In the genomic region with DNA sequence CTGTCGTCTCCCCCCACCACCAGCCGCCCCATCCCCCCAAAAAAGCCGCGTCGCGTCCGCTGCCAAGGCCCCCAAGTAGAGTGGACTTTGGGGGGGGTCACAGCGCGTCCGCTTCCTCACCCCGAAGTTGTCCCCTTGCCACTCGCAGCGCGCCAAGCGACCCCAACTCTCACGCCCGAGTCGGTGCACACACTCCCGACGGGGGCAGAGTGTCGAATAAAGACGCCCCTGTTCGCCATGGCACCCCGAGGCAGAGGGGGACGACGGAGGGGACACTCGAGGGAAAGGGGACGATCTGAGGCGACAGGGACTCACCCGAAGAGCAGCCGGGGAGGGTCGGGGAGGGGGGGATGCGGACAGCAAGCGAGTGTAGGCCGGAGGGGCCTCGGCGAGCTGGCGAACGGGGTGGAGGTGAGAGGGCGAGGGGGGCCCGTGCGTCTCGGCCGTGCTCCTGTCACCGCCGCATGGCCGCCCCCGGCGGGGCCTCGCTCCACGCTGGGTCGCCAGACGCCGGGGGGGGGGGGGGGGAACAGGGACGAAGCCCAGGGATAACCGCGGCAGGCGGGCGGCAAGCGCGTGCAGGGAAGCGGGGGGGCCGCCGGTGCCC, we compare ENCODE assay signal across 8 mouse cellular contexts. TPM values are rescaled to one million over a fixed set of nuclear protein-coding genes. Genes with fewer than 3 reads are reported as not detected.
DNase-seq lines count a peak whose midpoint lies in the region; ATAC-seq and TF ChIP-seq lines count a peak whose summit lies in the region.

No protein-coding gene starts in this region.

- no peaks in the 10 kb centered on the region for H3K9me3 ChIP-seq in liver, embryonic 14.5 days (ENCODE audit: control insufficient read depth, low read length)
- no peaks in the 10 kb centered on the region for H3K9me3 ChIP-seq in neural tube, embryonic 15.5 days (replicated peaks)

- no peak for TF ChIP-seq EP300 in liver, embryonic 14.5 days (IDR thresholded peaks at IDR 0.05; ENCODE audit: low read depth)

- H3K4me2 ChIP-seq in liver, embryonic 14.5 days (ENCODE audit: low read depth), result peak overlapping the region; percentile 82
- peak overlapping the region; percentile 66 for H3K4me2 ChIP-seq in neural tube, embryonic 15.5 days

- WGBS in liver, embryonic 14.5 days (ENCODE audit: insufficient replicate concordance), result under 1% methylated on average over 50 of the region's 64 CpGs
- WGBS in neural tube, embryonic 15.5 days, result under 1% methylated on average over 42 of the region's 64 CpGs

- peak; percentile 32 for ATAC-seq in liver, embryonic 14.5 days (ENCODE audit: insufficient read depth)
- peak; percentile 71 for ATAC-seq in neural tube, embryonic 15.5 days (ENCODE audit: low FRiP score)
- ATAC-seq in megakaryocyte progenitor cell, adult 5-6 weeks (replicated peaks; ENCODE audit: poor library complexity), result no peak; the same call in 1 of the 2 replicates

- no peak for TF ChIP-seq CTCF in liver, embryonic 14.5 days (IDR thresholded peaks at IDR 0.05; ENCODE audit: low read depth)

- peak; percentile 67 for DNase-seq in embryo, embryonic 10 days (ENCODE audit: low spot score)
- DNase-seq in embryo, embryonic 10.5 days (ENCODE audit: low spot score), result no peak
- DNase-seq in CD4-positive, CD25-positive, alpha-beta regulatory T cell, adult 2 months (ENCODE audit: low read depth, low spot score), result peak; percentile 77
- DNase-seq in embryo, embryonic 11.5 days (ENCODE audit: low read depth, low spot score), result peak; percentile 46
- DNase-seq in heart, postnatal 4 days, result peak; percentile 68
- DNase-seq in liver, embryonic 14.5 days (ENCODE audit: low read depth in 3 of 3, low spot score in 3 of 3), result peak in 2 of 3 experiments; percentile 20 to 42

- H3K36me3 ChIP-seq in liver, embryonic 14.5 days (replicated peaks; ENCODE audit: control insufficient read depth, insufficient read depth, low read depth), result peaks cover 19% of the 10 kb centered on the region
- H3K36me3 ChIP-seq in neural tube, embryonic 15.5 days, result peaks cover 24% of the 10 kb centered on the region

- peak overlapping the region; percentile 93 for H3K9ac ChIP-seq in liver, embryonic 14.5 days (replicated peaks)
- peak overlapping the region; percentile 87 for H3K9ac ChIP-seq in neural tube, embryonic 15.5 days (replicated peaks)

- peak overlapping the region; percentile 79 for H3K27ac ChIP-seq in liver, embryonic 14.5 days
- peak overlapping the region; percentile 99 for H3K27ac ChIP-seq in neural tube, embryonic 15.5 days (replicated peaks)

- peaks cover 10 to 14% of the 10 kb centered on the region in 2 experiments; a peak in 3 of 4 replicates for H3K4me1 ChIP-seq in liver, embryonic 14.5 days (replicated peaks; ENCODE audit: control insufficient read depth in 2 of 2, insufficient read depth in 2 of 2, low read length in 1 of 2)
- peaks cover 51% of the 10 kb centered on the region for H3K4me1 ChIP-seq in neural tube, embryonic 15.5 days

- no peaks in the 10 kb centered on the region for H3K27me3 ChIP-seq in liver, embryonic 14.5 days (ENCODE audit: control insufficient read depth, insufficient read depth, low read length)
- no peaks in the 10 kb centered on the region for H3K27me3 ChIP-seq in neural tube, embryonic 15.5 days (replicated peaks)

- H3K4me3 ChIP-seq in liver, embryonic 14.5 days (ENCODE audit: insufficient read depth in 1 of 2, low read depth in 2 of 2, low read length in 2 of 2), result peak overlapping the region; percentile 82 to 89
- H3K4me3 ChIP-seq in neural tube, embryonic 15.5 days (replicated peaks), result peak overlapping the region; percentile 85

RNA-seq across cellular contexts. Expression of gene Gtf2i, which starts 0.4 kb away (rescaled TPM):
- total RNA-seq in heart, postnatal 4 days (2021), result 100 to 1,000 TPM; 198 to 199 TPM
- 19.5 and 26.5 TPM in 2 replicates for polyA plus RNA-seq in liver, embryonic 14.5 days (2012; rRNA removed)
- 26.1 and 29.8 TPM in 2 replicates for polyA plus RNA-seq in liver, embryonic 14.5 days (2014; fragmentation: Nextera tagmentation; extraction: Ambion mirVana)
- polyA plus RNA-seq in neural tube, embryonic 15.5 days (2015; fragmentation: Nextera tagmentation; extraction: Ambion mirVana), result 136 and 143 TPM in 2 replicates
- 89.9 and 91.0 TPM in 2 replicates for total RNA-seq in megakaryocyte progenitor cell, adult 5-6 weeks (2015)
- total RNA-seq in megakaryocyte progenitor cell, adult 5-6 weeks (2017), result 46.6 and 54.0 TPM in 2 replicates
